Mouse (Mus musculus) R1 (cell line): ENCODE results near the gene Aff4.
"Not testable (repeated sequence)": the region's sequence is repeated elsewhere in the genome, so short reads cannot be mapped to it uniquely, and the experiment has no call there.

Experiments used
- DNase-seq: peaks from one replicate; pipeline ENCODE4 v3.0.0-alpha.2; 2018; ENCODE audit warnings: low read depth, low spot score

Aff4 gene

DNA sequence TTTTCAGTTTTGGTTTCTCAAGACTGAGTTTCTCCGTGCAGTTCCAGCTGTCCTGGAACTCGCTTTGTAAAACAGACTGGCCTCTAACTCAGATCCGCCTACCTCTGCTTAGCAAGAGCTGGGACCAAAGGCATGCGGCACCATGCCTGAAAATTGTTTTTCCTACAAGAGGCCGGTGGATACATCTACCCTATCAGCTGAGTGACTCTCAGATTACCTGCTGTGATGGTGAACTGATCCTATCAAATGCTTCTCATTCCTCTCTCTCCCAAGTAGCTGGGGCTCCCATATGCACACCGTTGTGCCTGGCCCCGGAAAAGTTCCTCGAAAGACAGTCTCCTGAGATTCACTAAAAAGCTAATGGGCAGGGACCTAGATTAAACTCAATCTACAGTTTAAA, 12.9 kb upstream of the Aff4 start:
- peak; percentile 86 for DNase-seq

DNA sequence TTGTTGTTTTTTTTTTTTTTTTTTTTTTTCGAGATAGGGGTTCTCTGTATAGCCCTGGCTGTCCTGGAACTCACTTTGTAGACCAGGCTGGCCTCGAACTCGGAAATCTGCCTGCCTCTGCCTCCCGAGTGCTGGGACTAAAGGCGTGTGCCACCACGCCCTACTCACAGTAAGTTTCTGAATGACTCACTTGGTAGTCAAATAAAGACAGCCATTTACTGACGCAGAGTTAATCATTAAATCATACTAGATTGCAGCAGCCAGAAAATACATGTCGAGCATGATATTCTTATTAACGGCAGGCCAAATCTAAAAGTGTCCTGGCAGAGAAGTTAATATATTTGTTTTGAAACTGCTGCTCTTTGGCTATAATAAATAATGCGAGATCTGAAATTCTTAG, 9.6 kb upstream of the Aff4 start:
- DNase-seq, result not testable (repeated sequence)

DNA sequence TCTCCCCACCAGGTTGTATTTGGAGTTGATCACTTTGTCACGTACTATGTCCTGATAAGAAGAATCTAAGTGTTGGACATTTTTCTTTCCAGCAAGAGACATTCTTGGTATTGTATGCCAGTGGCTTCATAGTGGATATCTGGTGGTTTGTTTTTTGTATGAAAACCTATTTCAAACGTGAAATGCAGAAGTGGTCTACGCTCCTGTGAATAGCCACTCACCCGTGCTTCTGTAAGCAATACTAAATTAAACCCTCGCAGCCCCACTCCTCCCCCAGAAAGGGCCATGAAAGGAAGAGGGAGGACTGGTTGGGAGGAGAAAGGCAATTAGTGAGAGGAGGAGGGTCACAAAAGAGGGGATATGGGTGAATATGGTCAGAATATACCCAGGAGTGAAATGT, 7.9 kb upstream of the Aff4 start:
- no peak for DNase-seq

DNA sequence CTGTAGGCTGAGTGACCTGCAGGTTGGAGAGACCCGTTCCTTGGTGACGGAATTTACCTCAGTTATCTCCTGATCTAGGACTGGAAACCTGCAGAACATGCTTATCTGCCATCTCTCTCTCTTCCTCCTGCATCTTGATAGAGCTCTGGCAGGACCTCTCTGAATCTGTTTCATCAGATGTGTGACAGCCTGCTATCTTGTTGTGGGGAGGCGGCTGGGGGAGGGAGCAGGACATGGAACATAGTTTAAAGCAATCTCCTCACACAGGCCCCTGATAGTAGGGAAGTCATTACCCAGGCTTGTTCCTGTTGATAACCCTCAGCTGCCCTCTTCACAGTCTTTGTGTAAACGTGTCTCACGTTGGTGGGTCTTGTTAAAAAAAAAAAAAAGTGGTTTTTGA, 5.3 kb upstream of the Aff4 start:
- DNase-seq, result no peak

DNA sequence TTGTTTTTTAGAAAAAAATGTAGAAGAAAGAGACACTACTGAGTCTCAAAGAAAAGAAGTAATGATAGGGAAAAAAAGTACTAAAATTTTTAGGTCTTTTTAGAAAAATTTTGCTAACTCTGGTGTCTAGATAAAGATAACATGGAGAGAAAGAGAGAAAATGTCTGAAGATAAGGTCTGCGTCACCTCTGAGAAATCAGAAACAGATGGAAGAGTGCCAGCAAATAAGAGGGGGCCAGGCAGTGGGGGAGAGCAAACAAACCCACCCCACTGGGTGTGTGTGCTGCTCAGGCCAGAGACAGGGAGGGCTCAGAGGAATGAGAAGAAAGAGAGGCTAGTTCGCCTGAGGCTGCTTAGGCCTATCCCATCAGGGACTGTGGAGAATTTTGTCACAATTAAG, 4.9 kb upstream of the Aff4 start:
- DNase-seq, result no peak

DNA sequence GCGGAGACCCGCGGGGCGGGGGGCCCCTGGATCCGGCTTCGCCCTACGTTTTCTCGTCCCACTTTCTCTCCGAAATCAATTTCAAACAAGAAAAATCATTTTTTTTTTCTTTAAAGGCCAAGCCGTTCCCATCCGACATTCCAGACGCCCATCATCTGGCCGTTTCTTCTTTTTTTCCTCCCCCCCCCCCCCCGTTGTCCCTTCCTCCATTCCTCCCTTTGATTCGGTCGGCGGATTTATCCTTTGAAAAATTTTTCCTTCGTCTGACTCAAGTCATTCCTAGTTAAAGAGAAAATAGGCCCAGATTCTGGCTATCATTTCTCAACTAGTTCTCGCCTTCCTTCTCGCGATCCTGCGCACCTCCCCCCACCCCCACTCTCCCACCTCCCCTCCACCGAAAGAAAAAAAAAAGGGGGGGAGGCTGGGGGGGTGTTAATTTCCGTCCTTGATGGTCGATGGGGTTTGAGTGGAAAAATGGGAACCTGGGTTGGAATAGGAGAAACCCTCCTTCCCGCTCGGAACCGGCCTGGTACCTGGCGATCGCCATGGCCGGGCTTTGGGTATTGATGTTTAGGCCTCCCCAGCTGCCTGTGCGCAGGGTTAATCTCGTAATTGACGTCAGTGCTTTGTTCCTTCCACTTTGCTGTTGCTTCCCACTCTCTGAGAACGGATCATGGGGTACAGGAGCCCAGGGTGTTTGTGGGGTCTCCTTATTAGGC, 750 bp downstream of the Aff4 start:
- DNase-seq, result peak; percentile 77

DNA sequence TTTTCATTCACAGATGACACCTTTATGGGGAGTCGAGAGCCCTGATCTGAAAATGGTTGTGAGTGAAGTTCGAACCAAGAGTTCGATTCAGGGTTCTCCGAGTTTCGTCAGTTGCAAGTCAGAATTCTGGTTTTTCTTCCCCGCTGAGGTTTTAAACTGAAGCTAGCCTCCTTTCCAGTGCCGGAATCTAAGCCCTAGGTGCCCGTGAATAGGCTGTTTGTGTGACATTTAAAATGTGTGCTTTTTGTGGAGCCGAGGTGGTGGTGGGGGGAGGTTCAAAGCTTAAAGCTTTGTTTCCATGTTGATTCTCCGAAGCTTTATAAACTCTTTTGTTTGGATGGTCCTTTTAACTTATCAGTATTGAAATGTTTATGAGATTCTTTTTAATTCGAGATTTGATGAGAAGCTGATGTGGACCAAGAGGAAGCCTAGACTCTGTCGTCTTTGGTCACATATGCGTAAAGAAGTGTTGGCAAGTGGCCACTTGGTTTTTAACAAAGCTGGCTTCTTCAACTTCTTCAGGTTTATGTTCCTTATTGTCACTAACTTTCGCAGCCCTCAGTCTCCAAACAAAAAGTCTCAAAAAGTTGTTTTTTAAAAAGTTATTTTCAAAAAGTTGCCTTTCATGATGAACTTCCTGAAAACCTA, 1.4 kb downstream of the Aff4 start:
- DNase-seq, result no peak

DNA sequence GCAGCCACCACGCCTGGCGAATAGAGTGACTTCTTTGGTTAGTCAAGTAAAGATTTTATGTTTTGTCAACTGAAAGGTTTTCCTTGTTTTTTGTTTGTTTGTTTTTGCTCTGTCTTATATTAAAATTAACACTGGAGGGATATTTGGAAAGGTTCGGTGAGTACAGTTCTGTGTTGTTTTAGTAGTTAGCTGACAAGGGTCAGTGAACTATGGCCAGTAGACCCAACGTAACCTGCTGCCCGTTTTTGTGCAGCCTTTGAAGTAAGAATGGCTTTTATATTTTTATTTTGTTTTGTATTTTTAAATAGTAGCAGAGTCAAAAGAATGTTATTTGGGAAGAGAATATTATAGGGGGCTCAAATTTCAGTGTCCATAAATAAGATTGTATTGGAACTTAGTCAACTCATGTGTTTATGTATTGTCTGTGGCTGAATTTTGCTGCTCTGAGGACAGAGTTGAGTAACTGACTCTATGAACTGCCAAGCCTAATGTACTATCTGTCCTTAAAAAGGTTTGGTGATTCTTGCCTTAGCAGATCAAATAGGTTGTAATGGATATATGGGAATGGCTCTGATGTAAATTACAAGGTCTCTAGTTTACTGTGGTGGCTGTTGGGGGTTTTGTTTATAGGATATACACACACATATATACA, 8.0 kb downstream of the Aff4 start:
- DNase-seq, result no peak

DNA sequence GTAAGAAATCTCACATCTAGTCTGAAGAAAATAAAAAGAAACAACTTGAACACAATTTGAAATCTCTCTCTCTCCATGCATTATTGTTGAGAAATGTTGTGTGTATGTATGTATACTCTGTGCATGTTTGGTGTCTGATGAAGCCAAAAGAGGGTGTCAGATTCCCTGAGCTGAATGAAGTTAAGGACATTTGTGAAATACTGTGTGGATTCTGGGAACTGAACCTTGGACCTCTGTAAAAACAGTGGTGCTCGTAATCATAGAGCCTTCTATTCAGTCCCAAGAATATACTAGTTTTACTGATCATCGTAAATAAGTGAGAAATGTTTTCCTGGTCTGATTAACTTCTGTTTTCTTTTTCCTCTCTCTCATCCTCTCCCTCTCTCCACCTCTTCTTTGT, 16.4 kb downstream of the Aff4 start:
- DNase-seq, result no peak

DNA sequence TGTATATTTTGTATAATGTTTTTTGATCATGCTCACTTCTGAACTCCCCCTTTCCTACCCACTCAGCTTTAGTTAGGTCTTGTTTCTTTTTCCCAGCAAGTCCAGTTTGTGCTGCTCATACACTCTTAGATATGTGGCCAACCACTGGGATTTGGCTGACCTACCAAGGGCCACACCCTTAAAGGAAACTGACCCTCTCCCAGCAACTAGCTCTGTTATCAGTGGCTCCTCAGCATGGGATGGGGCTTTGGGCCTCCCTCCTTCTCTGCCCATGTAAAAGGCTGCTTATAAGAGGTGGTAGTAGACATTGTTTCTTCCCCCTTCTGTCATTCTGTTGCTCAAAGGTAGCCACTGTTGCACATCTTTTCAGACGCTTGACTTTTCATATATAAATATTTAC, 28.3 kb downstream of the Aff4 start:
- DNase-seq, result no peak

DNA sequence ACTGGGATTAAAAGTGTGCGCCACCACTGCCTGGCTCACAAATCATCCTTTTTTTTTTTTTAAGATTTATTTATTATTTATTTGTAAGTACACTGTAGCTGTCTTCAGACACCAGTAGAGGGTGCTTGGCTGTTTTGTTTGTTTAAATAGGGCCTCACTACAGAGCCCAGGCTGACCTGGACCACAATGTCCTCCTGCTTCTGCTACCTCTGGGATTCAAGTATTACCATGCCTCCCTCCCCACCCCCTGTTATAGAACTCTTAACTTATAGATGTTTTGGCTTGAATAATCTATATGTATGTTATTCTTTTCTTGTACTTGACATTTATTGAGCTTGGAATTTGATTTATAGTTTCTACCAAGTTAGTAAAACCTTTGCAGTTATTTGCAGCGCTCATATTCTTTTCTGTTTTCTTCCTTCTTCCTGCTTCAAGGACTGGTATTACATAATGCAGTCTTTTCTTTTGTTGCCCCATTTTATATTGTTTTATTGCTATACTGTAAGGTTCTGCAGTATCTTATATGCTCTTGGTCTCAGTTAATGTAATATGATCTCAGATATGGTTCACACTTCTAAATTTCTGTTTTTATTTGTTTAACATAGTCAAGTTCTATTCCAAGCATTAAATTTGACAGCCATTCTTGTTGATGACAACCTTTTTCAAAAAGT, 33.3 kb downstream of the Aff4 start:
- no peak for DNase-seq

DNA sequence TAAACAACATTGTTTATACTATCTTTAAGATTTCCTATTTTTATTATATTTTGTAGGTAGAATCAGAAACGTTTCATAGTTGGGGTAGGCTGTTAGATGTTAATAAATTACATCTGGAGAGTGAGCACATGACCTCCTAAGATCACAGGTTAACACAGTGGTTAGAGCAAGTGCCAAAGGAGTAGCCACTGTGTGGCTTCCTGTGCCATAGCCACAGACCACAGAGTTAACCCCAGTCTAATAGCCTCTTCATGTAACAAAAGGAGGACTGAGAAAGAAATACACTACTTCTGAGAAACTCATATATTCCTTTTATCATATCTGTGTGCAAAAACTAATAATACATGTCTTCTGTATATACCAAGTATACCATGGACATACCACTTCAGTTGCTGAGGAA, 43.2 kb downstream of the Aff4 start:
- DNase-seq, result no peak

DNA sequence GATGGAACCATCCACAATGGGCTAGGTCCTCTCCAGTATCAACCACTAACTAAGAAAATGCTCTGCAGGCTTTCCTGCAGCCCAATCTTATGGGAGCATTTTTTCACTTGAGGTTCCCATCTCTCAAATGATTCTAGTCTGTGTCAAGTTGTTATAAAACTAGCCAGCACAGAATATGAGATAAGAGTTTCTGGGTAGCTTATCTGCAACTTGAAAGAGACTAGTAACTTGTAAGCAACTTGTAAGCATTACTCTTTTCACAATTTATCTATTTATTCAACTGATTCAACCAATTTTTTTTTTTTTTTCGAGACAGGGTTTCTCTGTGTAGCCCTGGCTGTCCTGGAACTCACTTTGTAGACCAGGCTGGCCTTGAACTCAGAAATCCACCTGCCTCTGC, 53.0 kb downstream of the Aff4 start:
- no peak for DNase-seq

DNA sequence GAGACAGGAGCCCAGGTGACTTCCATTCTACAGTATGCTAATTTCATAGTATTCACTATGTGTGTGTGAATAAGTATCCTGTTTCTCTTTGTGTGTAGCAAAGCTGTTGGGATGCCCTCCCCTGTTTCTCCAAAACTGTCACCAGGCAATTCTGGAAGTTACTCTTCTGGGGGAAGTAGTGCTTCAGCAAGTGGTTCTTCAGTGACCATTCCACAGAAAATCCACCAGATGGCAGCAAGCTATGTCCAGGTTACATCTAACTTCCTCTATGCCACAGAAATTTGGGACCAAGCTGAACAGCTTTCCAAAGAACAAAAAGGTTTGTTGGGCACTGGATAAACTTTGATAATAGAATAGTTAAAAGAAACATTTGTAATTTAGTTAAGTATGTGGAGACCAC, 61.1 kb downstream of the Aff4 start:
- DNase-seq, result peak; percentile 55

DNA sequence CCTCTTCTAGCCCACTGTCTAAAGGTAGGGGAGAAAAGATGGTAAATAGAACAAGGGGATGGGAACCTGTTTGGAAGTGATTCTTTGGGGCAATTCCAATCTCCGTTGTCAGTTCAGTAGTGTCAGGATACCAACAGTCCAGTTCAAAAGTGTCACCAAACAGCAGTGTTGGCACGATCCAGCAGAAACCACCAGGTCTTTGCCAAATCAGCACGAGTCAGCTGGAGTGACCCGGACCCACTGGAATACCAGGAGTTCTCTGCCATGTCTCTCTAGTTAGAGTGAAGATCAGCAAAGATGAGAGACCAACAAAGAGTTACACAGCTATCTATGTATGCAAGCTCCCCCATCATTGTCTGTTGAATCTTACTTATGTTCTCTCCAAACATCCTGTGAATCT, 63.2 kb downstream of the Aff4 start:
- no peak for DNase-seq

DNA sequence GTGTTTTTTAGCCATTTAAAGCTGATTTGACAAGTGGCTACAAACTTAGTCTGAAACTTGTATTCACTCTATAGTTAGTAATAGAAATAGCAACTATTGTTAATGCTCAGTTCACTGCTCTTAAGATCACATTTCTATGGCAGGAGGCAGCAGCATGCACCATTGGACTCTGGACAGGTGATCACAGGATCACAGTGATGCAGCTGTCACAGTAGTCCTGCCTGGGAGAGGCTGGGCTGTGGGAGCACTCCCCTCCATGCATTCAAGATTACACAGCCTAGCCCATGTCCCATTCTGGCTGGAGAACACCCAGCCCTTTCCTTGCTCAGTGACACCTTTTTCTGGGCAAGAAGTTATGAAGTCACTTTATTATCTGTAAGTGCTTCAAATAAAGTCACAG, 67.4 kb downstream of the Aff4 start:
- no peak for DNase-seq

DNA sequence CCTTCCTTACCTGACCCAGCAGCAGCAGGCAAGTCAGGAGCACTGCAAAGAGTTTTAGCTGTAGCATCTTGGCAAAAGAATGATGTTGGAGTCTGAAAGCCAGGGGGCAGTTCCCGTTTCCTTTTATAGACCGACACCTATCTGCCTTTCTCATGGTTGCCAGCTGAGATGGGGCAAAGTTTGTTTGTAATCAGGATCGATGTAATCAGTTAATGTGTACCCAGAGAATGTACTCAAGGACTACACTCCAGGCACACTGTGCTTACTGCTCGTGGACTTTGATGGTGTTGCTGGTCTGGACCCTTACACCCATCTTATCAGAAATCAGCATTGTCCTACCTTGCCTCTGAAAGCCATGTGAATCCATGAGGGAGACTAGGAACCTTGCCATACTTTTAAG, 72.4 kb downstream of the Aff4 start, which contains the start of gene Leap2:
Leap2 (minus strand) TSS at position 135 of the 400 bp plus-strand sequence.
- DNase-seq, result no peak

DNA sequence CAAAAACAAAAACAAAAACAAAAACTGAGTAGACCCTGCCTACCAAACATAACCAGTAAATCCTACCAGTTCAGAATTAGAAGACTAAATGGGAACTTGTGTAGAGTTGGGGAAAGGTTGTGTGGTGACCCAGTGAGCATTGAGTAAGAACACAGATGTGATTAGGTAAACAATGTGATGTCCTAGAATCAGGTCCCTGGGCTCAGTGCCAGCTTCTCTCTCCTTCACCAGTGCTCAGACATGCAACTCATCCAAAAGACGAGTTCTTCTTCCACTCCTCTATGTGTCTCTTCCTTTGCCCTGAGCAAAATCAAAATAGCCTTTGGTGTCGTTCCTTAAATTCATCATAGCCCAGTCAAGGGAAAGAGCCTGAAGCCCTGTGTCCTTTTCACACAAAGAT, 74.2 kb downstream of the Aff4 start:
- DNase-seq, result no peak

DNA sequence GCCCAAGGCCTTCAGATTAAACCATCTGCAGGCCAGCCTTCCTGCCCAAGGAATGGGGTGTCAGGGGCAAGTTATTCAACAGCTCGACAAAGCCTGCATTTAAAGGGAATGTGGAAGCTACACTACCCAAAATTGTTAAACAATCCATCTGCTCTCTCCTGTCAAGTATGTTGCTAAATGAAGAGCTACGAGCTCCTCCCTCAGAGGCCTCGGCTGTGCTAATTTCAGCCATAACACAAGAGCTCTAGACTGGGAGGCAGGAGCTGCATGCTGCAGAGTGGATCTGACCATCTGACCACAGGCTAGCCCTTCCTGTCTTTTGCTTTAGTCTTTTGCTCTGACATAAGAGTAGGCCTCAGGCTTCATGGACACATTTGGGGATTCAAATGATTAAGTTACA, 74.6 kb downstream of the Aff4 start:
- no peak for DNase-seq

DNA sequence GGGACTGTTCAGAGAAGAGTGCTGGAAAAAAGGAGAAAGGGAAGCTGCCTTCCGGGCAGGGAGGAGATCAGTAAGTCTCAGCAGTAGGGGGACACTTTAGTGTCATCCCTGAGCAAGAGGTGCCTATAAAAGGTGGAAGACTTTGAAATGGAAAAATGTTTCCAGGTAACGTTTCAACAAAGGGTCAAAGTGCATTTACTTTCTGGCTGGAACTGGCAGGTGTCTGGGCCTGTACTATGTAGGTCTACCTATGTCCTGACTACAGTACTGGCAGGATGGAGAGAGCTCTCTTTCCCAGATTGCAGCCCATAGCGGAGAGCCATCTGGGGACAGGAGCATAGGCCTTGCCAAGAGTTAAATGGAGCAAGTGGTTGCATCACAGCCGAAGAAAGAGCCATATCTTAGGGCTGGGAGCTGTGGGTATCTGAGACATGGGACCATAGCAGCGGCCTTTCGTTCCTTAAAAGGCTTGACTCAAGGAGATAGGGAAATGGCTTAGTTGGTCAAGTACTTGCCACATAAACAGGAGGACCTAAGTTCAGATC, 75.2 kb downstream of the Aff4 start:
- DNase-seq, result no peak

DNA sequence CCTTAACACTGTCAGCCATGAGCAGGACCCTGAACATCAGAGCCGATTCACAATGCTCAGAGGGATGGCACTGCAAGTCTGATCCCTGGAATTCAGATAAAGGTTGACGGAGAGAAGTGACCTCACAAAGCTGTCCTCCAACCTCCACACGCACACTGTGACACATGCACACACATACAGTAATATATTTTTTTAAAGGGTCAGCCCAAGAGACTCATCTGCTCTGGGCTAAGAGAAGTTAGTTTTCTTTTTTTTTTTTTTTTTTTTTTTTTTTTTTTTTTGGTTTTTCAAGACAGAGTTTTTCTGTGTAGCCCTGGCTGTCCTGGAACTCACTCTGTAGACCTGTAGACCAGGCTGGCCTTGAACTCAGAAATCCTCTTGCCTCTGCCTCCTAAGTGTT, 76.3 kb downstream of the Aff4 start:
- DNase-seq, result not testable (repeated sequence)

DNA sequence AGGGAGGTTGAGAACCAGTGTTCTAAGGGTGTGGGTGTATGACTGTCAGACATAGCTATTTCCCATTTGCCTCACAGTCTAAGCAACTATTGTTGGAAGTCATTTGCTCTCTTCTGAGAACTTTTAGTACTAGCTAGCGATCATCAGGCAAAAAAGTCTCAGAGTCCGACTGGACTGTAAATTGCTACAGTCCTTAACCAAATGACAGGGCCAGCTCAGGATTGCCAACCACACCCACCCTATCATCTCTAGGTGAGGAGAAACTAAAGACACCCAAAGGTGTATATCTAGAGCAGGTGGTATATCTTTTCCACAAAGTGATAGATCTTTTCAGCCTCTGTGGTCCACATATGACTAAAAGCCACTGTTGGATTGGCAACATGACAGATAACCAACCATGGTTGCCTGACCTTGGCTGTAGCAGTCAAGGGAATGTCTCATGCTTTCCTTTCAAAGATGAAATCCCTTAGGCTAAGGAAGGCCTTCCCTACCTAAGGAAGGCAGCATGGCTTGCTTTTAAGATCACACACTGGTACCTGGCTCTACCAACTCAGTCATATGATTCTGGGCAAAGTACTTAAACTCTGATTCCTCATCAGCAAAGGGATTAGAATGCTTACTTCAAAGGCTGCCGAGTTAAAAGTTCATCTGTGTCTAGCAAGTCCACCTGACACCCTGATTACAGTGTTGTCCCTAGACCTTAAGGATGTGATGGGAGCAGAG, 77.5 kb downstream of the Aff4 start:
- DNase-seq, result no peak
